Mouse (Mus musculus): Measurements from ENCODE around the gene Akap13. TPM values are rescaled to one million over a fixed set of nuclear protein-coding genes. Genes with fewer than 3 reads are reported as not detected.

Gene Akap13
- total and polyA plus RNA-seq, 3 experiments = 11.4 to 32.5 (median 27.7) TPM

- in situ Hi-C loops (cut with MboI; ENCODE audit: low pct_ligation_motif_present, low pct_unique_long_range_greater_than_20kb, low sequenced_read_pairs) = no loop called here
- no peaks in the 10 kb centered on the region; the same call in 1 of the 2 replicates for H3K79me2 ChIP-seq (replicated peaks; ENCODE audit: control insufficient read depth, extremely low read depth, insufficient read depth, poor library complexity, severe bottlenecking)
- peaks cover 0 to 57% of the 10 kb centered on the region in 2 experiments; a peak in 2 of 4 replicates for H3K4me1 ChIP-seq (ENCODE audit: control insufficient read depth in 1 of 2, insufficient read depth in 2 of 2)
- peaks cover 1 to 43% of the 10 kb centered on the region in 2 experiments for H3K36me3 ChIP-seq (replicated peaks in 1 of 2; ENCODE audit: control insufficient read depth in 1 of 2, insufficient read depth in 1 of 2, low read length in 1 of 2)
- H3K27ac ChIP-seq (ENCODE audit: insufficient read depth, low read depth) = no peak overlapping the region
- no peaks in the 10 kb centered on the region for H3K27me3 ChIP-seq (replicated peaks)
- no peaks in the 10 kb centered on the region for H3K9me3 ChIP-seq (replicated peaks; ENCODE audit: low read length)
- H3K9ac ChIP-seq (ENCODE audit: insufficient read depth, low read depth) = no peak overlapping the region
- peak; percentile 83 for DNase-seq (ENCODE audit: extremely low read depth)
- no peak overlapping the region for H3K4me3 ChIP-seq (replicated peaks in 1 of 3; ENCODE audit: low read depth in 2 of 3, low read length in 2 of 3, poor library complexity in 1 of 3)
- dilution Hi-C loops (cut with MboI; ENCODE audit: extremely low pct_ligation_motif_present, extremely low pct_unique_long_range_greater_than_20kb, low sequenced_read_pairs) = no loop called here
- no peak for TF ChIP-seq ETS1 (conservative IDR thresholded peaks at IDR 0.05; ENCODE audit: low read depth, low read length)
- TF ChIP-seq RAD21 (IDR thresholded peaks at IDR 0.05; ENCODE audit: low read depth, low read length) = peak; percentile 72
- TF ChIP-seq CHD1 (IDR thresholded peaks at IDR 0.05; ENCODE audit: low read depth, low read length) = no peak
- TF ChIP-seq RCOR1 (conservative IDR thresholded peaks at IDR 0.05; ENCODE audit: low read depth, low read length) = no peak
- no peak for TF ChIP-seq GABPA (IDR thresholded peaks at IDR 0.05; ENCODE audit: insufficient replicate concordance, low read depth, low read length)
- no peak for TF ChIP-seq ELF1 (IDR thresholded peaks at IDR 0.05; ENCODE audit: low read depth, low read length)
- no peak for TF ChIP-seq TCF12 (IDR thresholded peaks at IDR 0.05; ENCODE audit: low read depth, low read length)
- peak; percentile 55 to 87 for TF ChIP-seq CTCF (conservative IDR thresholded peaks at IDR 0.05 in 1 of 2, IDR thresholded peaks at IDR 0.05 in 1 of 2; ENCODE audit: low read depth in 2 of 2, low read length in 2 of 2)
- no peak for TF ChIP-seq KAT2A (IDR thresholded peaks at IDR 0.05; ENCODE audit: insufficient replicate concordance, low read length)
- TF ChIP-seq BHLHE40 (IDR thresholded peaks at IDR 0.05; ENCODE audit: low read depth, low read length) = no peak
- no peak for TF ChIP-seq MYC (IDR thresholded peaks at IDR 0.05; ENCODE audit: low read depth, low read length)
- TF ChIP-seq ZC3H11A (IDR thresholded peaks at IDR 0.05; ENCODE audit: low read depth, low read length) = peak; percentile 28; the same call in 1 of the 2 replicates
- peak; percentile 82 for TF ChIP-seq SMC3 (IDR thresholded peaks at IDR 0.05; ENCODE audit: low read depth, low read length)
- no peak overlapping the region for H3K4me2 ChIP-seq (ENCODE audit: insufficient read depth, low read depth, poor library complexity, severe bottlenecking)
Measured at GRCm38 (mm10) chr7:75639541-75639940, 184.2 kb downstream of the Akap13 start.

GRCm38 (mm10) chr7:75640074-75640473, 184.7 kb downstream of the Akap13 start:
- Histone ChIP-seq H3K36me3 (replicated peaks in 1 of 2; ENCODE audit: control insufficient read depth in 1 of 2, insufficient read depth in 1 of 2, low read length in 1 of 2) (peaks cover 2 to 40% of the 10 kb centered on the region in 2 experiments), H3K79me2 (replicated peaks; ENCODE audit: control insufficient read depth, extremely low read depth, insufficient read depth, poor library complexity, severe bottlenecking) (no peaks in the 10 kb centered on the region), H3K9ac (ENCODE audit: insufficient read depth, low read depth) (no peak overlapping the region), H3K27me3 (replicated peaks) (no peaks in the 10 kb centered on the region), H3K27ac (ENCODE audit: insufficient read depth, low read depth) (no peak overlapping the region), H3K4me2 (ENCODE audit: insufficient read depth, low read depth, poor library complexity, severe bottlenecking) (no peak overlapping the region), H3K4me3 (replicated peaks in 1 of 3; ENCODE audit: low read depth in 2 of 3, low read length in 2 of 3, poor library complexity in 1 of 3) (no peak overlapping the region), H3K4me1 (ENCODE audit: control insufficient read depth in 1 of 2, insufficient read depth in 2 of 2) (peaks cover 0 to 63% of the 10 kb centered on the region in 2 experiments; a peak in 2 of 4 replicates), H3K9me3 (replicated peaks; ENCODE audit: low read length) (no peaks in the 10 kb centered on the region)
- in situ Hi-C loops (cut with MboI; ENCODE audit: low pct_ligation_motif_present, low pct_unique_long_range_greater_than_20kb, low sequenced_read_pairs) (no loop called here), dilution Hi-C loops (cut with MboI; ENCODE audit: extremely low pct_ligation_motif_present, extremely low pct_unique_long_range_greater_than_20kb, low sequenced_read_pairs) (no loop called here)
- TF ChIP-seq SIN3A (IDR thresholded peaks at IDR 0.05; ENCODE audit: low read length) (no peak), TBP (conservative IDR thresholded peaks at IDR 0.05; ENCODE audit: low read depth, low read length) (no peak), MXI1 (IDR thresholded peaks at IDR 0.05; ENCODE audit: low read depth, low read length) (no peak), ELF1 (IDR thresholded peaks at IDR 0.05; ENCODE audit: low read depth, low read length) (no peak), RCOR1 (conservative IDR thresholded peaks at IDR 0.05; ENCODE audit: low read depth, low read length) (no peak), TCF12 (IDR thresholded peaks at IDR 0.05; ENCODE audit: low read depth, low read length) (no peak), IRF4 (IDR thresholded peaks at IDR 0.05; ENCODE audit: low read depth, low read length) (no peak), JUND (conservative IDR thresholded peaks at IDR 0.05; ENCODE audit: low read depth, low read length) (no peak), MAFK (IDR thresholded peaks at IDR 0.05; ENCODE audit: insufficient replicate concordance, low read length) (no peak), HCFC1 (IDR thresholded peaks at IDR 0.05; ENCODE audit: low read depth, low read length) (no peak), ZC3H11A (IDR thresholded peaks at IDR 0.05; ENCODE audit: low read depth, low read length) (no peak), UBTF (IDR thresholded peaks at IDR 0.05; ENCODE audit: low read depth, low read length) (no peak)
- no peak for DNase-seq (ENCODE audit: extremely low read depth)
